Mouse (Mus musculus): ENCODE measurements around the gene Phlda3. TPM values are rescaled to one million over a fixed set of nuclear protein-coding genes. Genes with fewer than 3 reads are reported as not detected.

The Phlda3 gene
- polyA plus RNA-seq (2015; fragmentation: Nextera tagmentation; extraction: Ambion mirVana), result 87.8 and 91.4 TPM in 2 replicates

DNA sequence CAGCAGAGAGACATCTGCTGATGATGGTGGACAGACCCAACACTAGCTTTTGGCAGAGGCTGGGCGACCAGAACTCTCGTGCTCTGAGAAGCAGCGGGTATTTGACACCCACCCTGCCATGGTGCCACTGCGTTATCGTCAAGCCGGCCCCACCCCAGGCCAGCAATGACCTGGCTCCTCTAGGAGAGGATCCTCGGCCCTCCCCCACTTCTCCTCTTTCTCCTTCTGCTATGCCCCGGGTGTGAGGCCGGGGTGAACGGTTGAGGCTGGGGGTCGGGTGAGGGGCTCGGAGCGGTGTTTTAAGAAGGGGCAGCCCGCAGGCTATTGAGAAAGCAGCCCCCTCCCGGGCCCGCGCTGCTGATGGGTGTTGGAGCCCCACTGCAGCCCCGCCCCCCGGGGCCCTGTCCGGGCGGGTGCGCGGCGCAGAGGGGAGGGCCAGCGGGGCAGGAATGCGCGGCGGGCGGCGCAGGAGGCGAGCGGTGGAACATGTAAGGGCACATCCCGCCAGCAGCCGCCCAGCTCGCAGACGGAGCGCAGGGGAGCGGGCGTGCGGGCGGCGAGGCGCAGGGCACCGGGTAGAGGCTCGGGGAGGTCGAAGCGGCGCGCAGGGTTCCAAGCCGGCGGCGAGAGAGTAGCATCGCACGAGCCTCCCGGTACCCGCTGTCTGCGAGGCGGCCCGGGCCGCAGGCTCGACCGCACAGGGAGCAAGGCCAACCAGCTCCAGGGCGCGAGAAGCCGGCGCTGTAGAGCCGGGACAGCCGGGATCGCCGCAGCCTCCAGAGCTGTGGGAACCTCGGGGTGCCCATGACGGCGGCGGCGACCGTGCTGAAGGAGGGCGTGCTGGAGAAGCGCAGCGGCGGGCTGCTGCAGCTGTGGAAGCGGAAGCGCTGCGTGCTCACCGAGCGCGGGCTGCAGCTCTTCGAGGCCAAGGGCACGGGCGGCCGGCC, at the start of gene Phlda3:
Gene Phlda3 (plus strand): TSS at position 475 of the 947 bp plus-strand sequence.

DNA sequence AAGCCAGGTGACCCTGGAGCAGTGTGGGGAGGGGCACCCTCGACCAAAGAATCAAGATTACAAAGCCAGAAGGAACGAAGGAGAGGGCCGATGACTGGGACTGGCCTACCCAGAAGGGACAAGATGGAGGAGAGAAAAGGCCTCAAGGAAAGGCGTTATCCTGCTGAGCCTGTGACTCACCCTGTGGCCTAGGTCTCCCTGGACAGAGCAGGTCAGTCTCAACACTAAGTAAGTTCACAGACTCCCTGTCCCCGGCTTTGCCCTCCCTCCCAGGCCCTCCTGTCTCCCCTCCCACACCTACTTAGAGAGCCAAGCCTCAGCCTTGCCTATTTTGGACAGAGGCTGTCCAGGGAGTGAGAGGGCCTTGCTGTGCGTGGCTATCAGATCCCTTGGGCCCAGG, 45.9 kb upstream of the Phlda3 start, which contains the start of gene Csrp1:
Gene Csrp1 (plus strand): TSS at position 79 of the 400 bp plus-strand sequence.

DNA sequence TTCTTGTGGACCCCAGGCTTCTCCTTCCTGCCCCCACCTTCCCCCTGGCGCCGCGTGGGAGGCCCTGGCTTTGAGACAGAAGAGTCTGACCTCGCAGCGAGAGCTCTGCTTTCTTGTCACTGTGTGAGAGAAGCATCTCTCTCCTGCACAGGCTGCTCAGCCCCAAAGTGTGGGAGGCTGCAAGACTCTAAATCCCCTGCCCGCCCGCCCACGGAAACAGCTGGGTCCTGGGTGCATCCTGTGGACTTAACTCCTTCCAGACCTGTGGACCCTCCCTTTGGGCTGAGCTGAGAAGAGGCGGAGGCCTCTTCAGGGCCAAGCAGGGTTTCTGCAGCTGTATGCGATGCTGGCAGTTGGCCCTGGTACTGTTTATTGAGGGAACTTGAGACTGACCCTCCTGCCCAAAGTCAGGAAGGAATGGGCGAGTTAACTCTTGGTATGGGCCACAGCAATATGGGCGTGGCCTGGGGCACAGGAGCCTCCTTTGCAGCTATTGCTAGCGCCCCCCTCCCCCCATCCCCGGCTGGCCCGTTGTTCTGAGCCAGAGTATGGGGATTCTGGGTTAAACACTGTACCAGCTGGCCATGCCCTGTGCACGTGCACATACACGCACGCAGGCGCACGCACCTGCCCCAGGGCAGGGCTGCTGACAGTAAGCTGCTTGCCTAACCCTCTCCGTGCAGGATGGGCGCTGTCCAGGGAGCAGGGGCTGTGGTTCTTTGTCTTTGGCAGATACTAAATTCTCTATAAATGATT, 13.0 kb downstream of the Phlda3 start, which contains the start of gene Tnni1:
Gene Tnni1 (plus strand): TSS at position 655 of the 756 bp plus-strand sequence.

DNA sequence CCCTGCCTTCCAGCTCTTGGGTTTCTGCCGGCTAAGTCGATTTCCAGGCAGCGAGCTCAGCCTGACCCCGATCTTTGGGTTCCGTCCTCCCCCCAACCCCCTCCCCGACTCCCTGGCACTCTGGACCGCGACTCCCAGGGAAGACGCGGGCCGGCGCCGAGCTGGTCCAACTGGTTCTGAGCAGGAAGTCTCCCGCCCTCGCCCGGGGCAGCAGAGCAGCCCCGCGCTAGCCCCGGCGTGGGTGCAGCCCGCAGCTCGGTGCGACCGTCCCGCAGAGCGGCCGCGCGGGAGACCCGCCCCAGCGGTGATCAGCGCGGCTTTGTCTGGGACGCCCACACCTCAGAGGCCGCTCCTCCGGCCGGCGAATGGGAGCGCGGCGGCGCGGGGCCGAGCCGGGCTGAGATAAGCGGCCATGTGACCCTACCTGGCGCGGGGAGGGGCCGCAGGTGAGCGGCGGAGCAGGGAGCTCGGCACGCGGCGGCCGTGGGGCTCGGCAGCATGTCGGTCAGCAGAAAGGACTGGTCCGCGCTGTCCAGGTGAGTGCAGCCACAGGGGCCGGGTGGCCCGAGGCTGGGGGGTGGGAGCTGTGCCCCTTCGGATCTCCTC, 52.7 kb downstream of the Phlda3 start, which contains the start of gene Lad1:
Gene Lad1 (plus strand): TSS at position 118 of the 606 bp plus-strand sequence.

Other genes with a start within 250 kb of the Phlda3 start
- 3.9 TPM in 2 replicates for gene Nav1, start 158.8 kb upstream of the Phlda3 start, polyA plus RNA-seq (2015; fragmentation: Nextera tagmentation; extraction: Ambion mirVana)
- 61.0 and 68.4 TPM in 2 replicates for gene Csrp1, start 46.1 kb upstream of the Phlda3 start, polyA plus RNA-seq (2015; fragmentation: Nextera tagmentation; extraction: Ambion mirVana)
- 872 and 929 TPM in 2 replicates for gene Tnni1, start 13.3 kb downstream of the Phlda3 start, polyA plus RNA-seq (2015; fragmentation: Nextera tagmentation; extraction: Ambion mirVana)
- 0.31 and 3.2 TPM in 2 replicates for gene Lad1, start 52.5 kb downstream of the Phlda3 start, polyA plus RNA-seq (2015; fragmentation: Nextera tagmentation; extraction: Ambion mirVana)
- gene Tnnt2, start 70.2 kb downstream of the Phlda3 start, polyA plus RNA-seq (2015; fragmentation: Nextera tagmentation; extraction: Ambion mirVana), result 356 and 391 TPM in 2 replicates
- gene Pkp1, start 153.1 kb downstream of the Phlda3 start, polyA plus RNA-seq (2015; fragmentation: Nextera tagmentation; extraction: Ambion mirVana), result 0.09 and 3.9 TPM in 2 replicates
- 0.13 and 0.28 TPM in 2 replicates for gene Igfn1, start 240.2 kb downstream of the Phlda3 start, polyA plus RNA-seq (2015; fragmentation: Nextera tagmentation; extraction: Ambion mirVana)
- gene Tmem9, start 242.0 kb downstream of the Phlda3 start, polyA plus RNA-seq (2015; fragmentation: Nextera tagmentation; extraction: Ambion mirVana), result 70.8 and 75.0 TPM in 2 replicates